Mouse (Mus musculus) retina, postnatal 1 day (tissue): ENCODE results near the gene Hhat.

ENCODE experiments used
- DNase-seq: peaks from one replicate; pipeline ENCODE4 v3.0.0-alpha.2; 2012

The Hhat gene

GRCm38 (mm10) chr1:192543686-192544085 is 227.3 kb downstream of the Hhat start:
- DNase-seq: no peak

- DNase-seq: no peak
Observed at GRCm38 (mm10) chr1:192542093-192542492, 228.9 kb downstream of the Hhat start.

GRCm38 (mm10) chr1:192537169-192537568 is 233.9 kb downstream of the Hhat start:
- DNase-seq: no peak

- DNase-seq: no peak
Observed at GRCm38 (mm10) chr1:192536440-192536839, 234.6 kb downstream of the Hhat start.

- DNase-seq: no peak
Observed at GRCm38 (mm10) chr1:192533016-192533415, 238.0 kb downstream of the Hhat start.

- no peak for DNase-seq
Observed at GRCm38 (mm10) chr1:192532212-192532611, 238.8 kb downstream of the Hhat start.

GRCm38 (mm10) chr1:192531490-192532146 is 239.4 kb downstream of the Hhat start:
- no peak for DNase-seq

GRCm38 (mm10) chr1:192525711-192526350 is 245.2 kb downstream of the Hhat start:
- DNase-seq: no peak

GRCm38 (mm10) chr1:192522376-192523178 is 248.4 kb downstream of the Hhat start:
- DNase-seq: peak; percentile 58

GRCm38 (mm10) chr1:192520836-192521435 is 250.1 kb downstream of the Hhat start:
- peak; percentile 43 for DNase-seq

- DNase-seq: no peak
Observed at GRCm38 (mm10) chr1:192519713-192520112, 251.3 kb downstream of the Hhat start.

GRCm38 (mm10) chr1:192515373-192515772 is 255.7 kb downstream of the Hhat start:
- no peak for DNase-seq

- DNase-seq: no peak
Observed at GRCm38 (mm10) chr1:192512821-192513220, 258.2 kb downstream of the Hhat start.

- no peak for DNase-seq
Observed at GRCm38 (mm10) chr1:192503651-192504050, 267.4 kb downstream of the Hhat start.

- DNase-seq: no peak
Observed at GRCm38 (mm10) chr1:192502835-192503234, 268.2 kb downstream of the Hhat start.

- DNase-seq: no peak
Observed at GRCm38 (mm10) chr1:192502016-192502415, 269.0 kb downstream of the Hhat start.

GRCm38 (mm10) chr1:192497505-192497904 is 273.5 kb downstream of the Hhat start:
- DNase-seq: no peak

GRCm38 (mm10) chr1:192489908-192490825 is 280.9 kb downstream of the Hhat start:
- DNase-seq: no peak

GRCm38 (mm10) chr1:192487571-192487970 is 283.5 kb downstream of the Hhat start:
- no peak for DNase-seq

GRCm38 (mm10) chr1:192485030-192485429 is 286.0 kb downstream of the Hhat start:
- no peak for DNase-seq

GRCm38 (mm10) chr1:192481446-192481845 is 289.6 kb downstream of the Hhat start:
- DNase-seq: no peak

GRCm38 (mm10) chr1:192480072-192480784 is 290.8 kb downstream of the Hhat start:
- DNase-seq: no peak
